Mouse (Mus musculus) forebrain, embryonic 16.5 days (tissue): Measurements from ENCODE around the gene Slc10a7. TPM values are rescaled to one million over a fixed set of nuclear protein-coding genes. Genes with fewer than 3 reads are reported as not detected.
"Not testable (repeated sequence)": the region's sequence is repeated elsewhere in the genome, so short reads cannot be mapped to it uniquely, and the experiment has no call there.

Source experiments
- ATAC-seq: fragments of 200-750 bp; cut with Nextera tagmentation; 2 replicates; pipeline ENCODE4 v1.8.0; 2017; ENCODE audit warnings: mild to moderate bottlenecking, moderate library complexity
- H3K27ac ChIP-seq: fragments of 300-500 bp; sonication (generic); 2 replicates; pipeline ENCODE4 v1.5.1; 2014; ENCODE audit warnings: low read length, control low read depth
- H3K27me3 ChIP-seq: fragments of 300-500 bp; sonication (generic); replicated peaks from 2 replicates; pipeline ENCODE4 v1.6.1; 2014; ENCODE audit warnings: low read length; ENCODE audit not compliant: control insufficient read depth, insufficient read depth
- H3K36me3 ChIP-seq: fragments of 300-500 bp; sonication (generic); 2 replicates; pipeline ENCODE4 v1.6.1; 2014; ENCODE audit not compliant: control insufficient read depth, insufficient read depth
- H3K4me1 ChIP-seq: fragments of 300-500 bp; sonication (generic); replicated peaks from 2 replicates; pipeline ENCODE4 v1.6.1; 2014; ENCODE audit warnings: low read length; ENCODE audit not compliant: control insufficient read depth, insufficient read depth
- H3K4me2 ChIP-seq: fragments of 300-500 bp; sonication (generic); 2 replicates; pipeline ENCODE4 v1.6.1; 2014; ENCODE audit warnings: mild to moderate bottlenecking, low read length, control low read depth
- H3K4me3 ChIP-seq: fragments of 300-500 bp; sonication (generic); replicated peaks from 2 replicates; pipeline ENCODE4 v1.5.1; 2014; ENCODE audit warnings: mild to moderate bottlenecking, low read length, control low read depth
- H3K9ac ChIP-seq: fragments of 300-500 bp; sonication (generic); replicated peaks from 2 replicates; pipeline ENCODE4 v1.6.1; 2014; ENCODE audit warnings: low read depth, low read length, control low read depth
- H3K9me3 ChIP-seq: fragments of 300-500 bp; sonication (generic); 2 replicates; pipeline ENCODE4 v1.6.1; 2016; ENCODE audit warnings: low read length; ENCODE audit not compliant: control insufficient read depth
- WGBS: fragments of 180-500 bp; shearing (Covaris S2); extraction: QIAGEN DNeasy Blood & Tissue Kit; methylation state at CpG from one replicate; pipeline ENCODE4 v1.1.7; 2014; 5-methylcytosine and 5-hydroxymethylcytosine counted together
- polyA plus RNA-seq: library from polyadenylated mRNA; unstranded; fragments of >200 nt; fragmentation: Nextera tagmentation; extraction: Ambion mirVana; gene quantifications from 2 replicates; pipeline ENCODE4 v1.2.1, GENCODE M21; 2015

Slc10a7 gene
- polyA plus RNA-seq, 1 experiment from 2014 or later, result 9.9 TPM

DNA sequence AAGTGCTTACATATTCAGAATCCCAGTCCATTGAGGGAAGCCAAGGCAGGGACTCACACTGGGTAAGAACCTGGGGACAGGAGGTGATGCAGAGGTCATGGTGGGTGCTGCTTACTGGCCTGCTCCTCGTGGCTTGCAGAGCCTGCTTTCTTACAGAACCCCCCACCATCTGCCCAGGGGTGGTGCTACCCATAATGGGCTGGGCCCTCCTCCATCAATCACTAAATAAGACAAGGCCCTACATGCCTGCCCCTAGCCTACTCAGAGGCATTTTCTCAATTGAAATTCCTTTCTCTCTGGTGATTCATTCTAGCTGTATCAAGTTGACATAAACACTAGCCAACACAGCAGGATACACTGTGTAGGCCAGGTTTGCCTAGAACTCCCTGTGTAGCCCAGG is 34.5 kb downstream of the Slc10a7 start:
- WGBS, result 57% methylated on average over 1 of the region's 1 CpGs
- no peaks in the 10 kb centered on the region for H3K27me3 ChIP-seq
- ATAC-seq, result no peak
- H3K4me3 ChIP-seq, result no peak overlapping the region
- no peak overlapping the region for H3K9ac ChIP-seq
- 0 out of 2 replicates have a peak, but pooled peaks cover 3% of the 10 kb centered on the region for H3K36me3 ChIP-seq
- H3K9me3 ChIP-seq, result no peaks in the 10 kb centered on the region
- no peaks in the 10 kb centered on the region for H3K4me1 ChIP-seq
- no peak overlapping the region for H3K4me2 ChIP-seq
- no peak overlapping the region for H3K27ac ChIP-seq

DNA sequence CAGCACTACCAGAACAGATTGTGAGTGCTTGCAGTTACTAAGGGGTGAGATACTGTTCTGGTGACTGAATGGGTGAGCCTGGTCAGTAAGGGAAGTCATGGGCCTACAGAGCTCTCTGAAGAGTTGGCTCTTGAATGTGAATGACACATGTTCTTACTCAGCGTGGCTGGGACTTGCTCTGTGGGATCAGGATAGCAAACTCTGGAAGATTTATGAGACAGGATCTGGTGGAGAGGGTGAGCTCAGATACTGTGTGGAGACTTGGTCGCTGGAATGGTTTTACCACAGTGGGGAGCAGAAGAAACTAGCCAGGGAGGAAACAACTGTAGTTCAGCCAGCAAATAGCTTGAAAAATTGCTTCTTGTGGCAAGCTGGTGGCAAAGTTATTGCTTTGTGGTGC is 35.4 kb downstream of the Slc10a7 start:
- H3K4me3 ChIP-seq, result no peak overlapping the region
- 84% methylated on average over 2 of the region's 2 CpGs for WGBS
- no peaks in the 10 kb centered on the region for H3K27me3 ChIP-seq
- no peaks in the 10 kb centered on the region for H3K4me1 ChIP-seq
- no peaks in the 10 kb centered on the region for H3K9me3 ChIP-seq
- 0 out of 2 replicates have a peak, but pooled peaks cover 3% of the 10 kb centered on the region for H3K36me3 ChIP-seq
- H3K9ac ChIP-seq, result no peak overlapping the region
- no peak overlapping the region for H3K4me2 ChIP-seq
- no peak for ATAC-seq
- H3K27ac ChIP-seq, result no peak overlapping the region

DNA sequence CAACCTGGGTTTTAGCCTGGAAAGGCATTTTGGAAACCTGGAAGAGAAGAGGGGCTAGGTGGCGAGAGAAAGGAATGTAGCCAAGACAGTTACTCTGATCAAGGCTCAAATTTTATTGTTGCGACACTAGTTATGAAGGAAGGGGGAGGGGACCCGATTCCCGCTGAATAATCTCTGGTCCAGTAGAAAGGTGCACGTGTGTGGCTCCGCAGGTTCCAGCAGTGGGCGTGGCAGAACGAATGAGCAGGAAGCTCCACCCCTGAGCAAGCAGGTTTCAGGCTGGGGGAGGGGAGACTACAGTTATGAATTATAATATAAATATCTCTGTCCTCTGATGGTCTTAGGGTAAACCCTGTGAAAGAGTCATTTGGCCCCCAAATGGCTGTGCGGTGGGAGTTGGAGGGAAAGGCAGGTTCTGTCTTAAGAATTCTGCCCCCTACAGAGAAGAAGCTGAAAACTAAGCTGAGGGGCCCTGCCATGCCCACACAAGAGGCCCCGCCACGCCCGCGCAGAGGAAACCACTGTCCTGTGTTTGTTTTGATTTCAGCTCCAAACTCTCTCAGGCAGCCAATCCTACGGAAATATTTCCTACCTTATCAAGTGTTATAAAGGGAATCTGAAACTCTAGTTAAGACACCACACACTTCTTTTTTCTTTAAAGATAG is 36.1 kb downstream of the Slc10a7 start:
- not testable (repeated sequence) for H3K4me1 ChIP-seq, ATAC-seq, H3K36me3 ChIP-seq, H3K4me2 ChIP-seq, H3K9ac ChIP-seq, H3K27ac ChIP-seq, H3K27me3 ChIP-seq, H3K4me3 ChIP-seq, H3K9me3 ChIP-seq
- WGBS, result 50% methylated on average over 7 of the region's 14 CpGs

DNA sequence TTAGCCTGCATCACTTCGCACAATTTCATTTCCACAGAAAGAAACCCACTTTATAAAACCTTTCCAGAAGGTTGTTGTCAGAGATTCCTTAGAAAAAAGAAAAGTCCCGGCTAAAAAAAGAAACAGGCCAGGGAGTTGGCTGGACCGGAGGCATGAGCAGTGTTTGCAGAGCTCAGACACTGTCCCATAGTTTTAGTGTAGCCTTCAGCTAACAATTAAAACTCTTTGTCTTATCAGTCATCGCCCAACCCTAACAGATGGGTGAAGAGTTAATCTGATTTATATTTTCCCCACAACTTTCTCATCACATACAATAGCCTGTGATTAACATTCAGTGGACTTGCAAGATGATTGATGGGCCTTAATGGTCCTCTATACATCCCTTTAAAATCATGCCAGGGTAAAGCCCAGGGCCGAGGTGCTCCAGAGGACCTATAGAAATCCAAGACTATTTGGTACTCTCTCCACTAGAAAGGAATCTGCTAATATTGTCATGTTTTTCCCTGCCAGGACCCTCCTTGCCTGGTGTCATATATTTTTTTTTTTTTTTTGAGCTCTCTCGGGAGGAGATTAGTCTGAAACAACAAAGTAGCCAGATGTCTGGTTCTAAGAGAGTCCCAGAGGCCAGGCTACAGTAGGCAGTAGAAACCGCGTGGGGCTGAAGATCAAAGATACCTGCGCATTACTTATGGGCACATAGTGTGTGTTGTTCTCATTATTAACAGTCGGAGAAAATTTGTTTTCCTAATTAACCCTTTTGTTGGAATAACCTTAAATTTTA is 41.0 kb downstream of the Slc10a7 start:
- WGBS, result 36% methylated on average over 10 of the region's 10 CpGs
- ATAC-seq, result no peak

DNA sequence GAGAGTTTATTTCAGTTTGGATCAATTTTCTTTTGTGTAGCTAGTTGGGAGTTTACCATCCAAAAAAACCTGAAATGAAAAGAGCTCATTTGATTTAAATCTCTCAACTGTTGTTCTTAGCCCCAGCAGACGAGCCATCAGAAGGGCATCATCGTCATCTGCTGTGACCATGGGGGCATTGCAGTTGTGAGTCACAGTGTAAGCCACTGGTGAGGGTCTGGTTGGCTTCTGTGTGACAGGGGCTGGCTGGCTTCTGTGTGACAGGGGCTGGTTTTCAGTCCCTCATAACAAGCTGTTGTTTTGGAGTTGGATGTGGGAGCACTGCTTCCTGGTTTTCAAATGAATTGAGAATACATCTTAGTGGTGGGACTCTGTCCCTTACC is 41.6 kb downstream of the Slc10a7 start:
- Histone ChIP-seq H3K9me3 (no peaks in the 10 kb centered on the region), H3K4me3 (no peak overlapping the region), H3K27me3 (no peaks in the 10 kb centered on the region), H3K27ac (no peak overlapping the region), H3K4me1 (peaks cover 10% of the 10 kb centered on the region), H3K9ac (no peak overlapping the region), H3K4me2 (no peak overlapping the region), H3K36me3 (no peaks in the 10 kb centered on the region)
- ATAC-seq, result no peak
- WGBS, result 34% methylated on average over 2 of the region's 2 CpGs

More for the DNA sequence above, 41.0 kb downstream of the Slc10a7 start:
- Histone ChIP-seq H3K27me3 (no peaks in the 10 kb centered on the region), H3K36me3 (no peaks in the 10 kb centered on the region), H3K4me3 (no peak overlapping the region), H3K9ac (no peak overlapping the region), H3K27ac (no peak overlapping the region), H3K4me1 (peaks cover 10% of the 10 kb centered on the region), H3K9me3 (no peaks in the 10 kb centered on the region), H3K4me2 (no peak overlapping the region)

DNA sequence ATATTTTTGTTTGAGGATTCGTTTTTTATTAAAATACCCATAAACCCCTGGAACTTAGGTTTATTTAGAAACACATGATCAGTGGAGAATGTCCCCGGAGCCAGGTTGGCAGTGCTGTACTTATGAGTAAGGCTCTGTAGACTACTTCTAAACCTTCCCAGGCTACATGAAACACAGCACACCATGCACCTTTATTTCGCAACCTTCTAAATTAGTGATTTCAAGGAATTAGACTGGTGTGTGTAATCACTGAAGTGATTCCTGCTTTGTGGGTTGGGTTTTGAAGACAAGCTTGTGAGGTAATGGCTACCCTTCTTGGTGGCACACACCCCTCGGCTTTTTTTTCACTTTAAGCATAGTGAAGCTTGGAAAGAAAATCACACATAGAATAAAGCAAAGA is 46.7 kb downstream of the Slc10a7 start:
- Histone ChIP-seq H3K4me3 (no peak overlapping the region), H3K27ac (no peak overlapping the region), H3K9me3 (no peaks in the 10 kb centered on the region), H3K9ac (no peak overlapping the region), H3K36me3 (no peaks in the 10 kb centered on the region), H3K4me1 (peaks cover 10% of the 10 kb centered on the region), H3K4me2 (no peak overlapping the region), H3K27me3 (no peaks in the 10 kb centered on the region)
- 84% methylated on average over 4 of the region's 4 CpGs for WGBS
- no peak for ATAC-seq

DNA sequence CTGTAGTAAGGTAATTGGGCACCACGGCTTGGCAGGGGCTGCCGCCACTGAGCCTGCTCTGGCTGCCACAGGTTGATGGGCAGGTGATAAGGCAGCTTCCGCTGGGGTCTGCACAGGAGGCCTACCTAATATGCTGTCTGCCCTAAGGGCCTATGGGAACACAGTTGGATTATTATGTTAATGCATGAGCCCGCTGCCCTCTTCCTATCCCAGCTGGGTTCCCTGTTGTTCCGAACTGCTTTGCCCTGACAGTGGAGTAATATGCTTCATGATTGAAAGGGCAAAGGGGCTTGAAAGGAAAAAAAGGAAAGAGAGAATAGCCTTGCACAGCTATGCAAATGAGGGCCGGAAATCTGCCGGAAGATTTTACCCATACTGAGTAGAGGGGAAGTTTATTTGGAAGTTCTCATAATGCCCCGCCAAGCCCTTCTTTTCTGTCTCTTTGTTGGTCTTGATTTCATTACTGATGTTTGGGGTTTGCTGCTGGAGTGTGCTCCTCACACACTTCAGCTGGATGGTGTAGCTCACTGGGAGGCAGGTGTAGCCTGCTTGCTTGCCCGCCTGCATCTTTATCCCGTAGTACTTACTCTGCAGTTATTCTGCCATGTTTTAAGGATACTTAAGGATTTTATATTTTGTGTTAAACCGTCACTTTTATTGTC is 47.8 kb downstream of the Slc10a7 start:
- WGBS, result 12% methylated on average over 11 of the region's 11 CpGs
- H3K4me2 ChIP-seq, result no peak overlapping the region
- peak; percentile 80 for ATAC-seq
- peaks cover 10% of the 10 kb centered on the region for H3K4me1 ChIP-seq
- H3K36me3 ChIP-seq, result no peaks in the 10 kb centered on the region
- H3K27ac ChIP-seq, result no peak overlapping the region
- no peaks in the 10 kb centered on the region for H3K27me3 ChIP-seq
- no peaks in the 10 kb centered on the region for H3K9me3 ChIP-seq
- no peak overlapping the region for H3K4me3 ChIP-seq
- no peak overlapping the region for H3K9ac ChIP-seq

DNA sequence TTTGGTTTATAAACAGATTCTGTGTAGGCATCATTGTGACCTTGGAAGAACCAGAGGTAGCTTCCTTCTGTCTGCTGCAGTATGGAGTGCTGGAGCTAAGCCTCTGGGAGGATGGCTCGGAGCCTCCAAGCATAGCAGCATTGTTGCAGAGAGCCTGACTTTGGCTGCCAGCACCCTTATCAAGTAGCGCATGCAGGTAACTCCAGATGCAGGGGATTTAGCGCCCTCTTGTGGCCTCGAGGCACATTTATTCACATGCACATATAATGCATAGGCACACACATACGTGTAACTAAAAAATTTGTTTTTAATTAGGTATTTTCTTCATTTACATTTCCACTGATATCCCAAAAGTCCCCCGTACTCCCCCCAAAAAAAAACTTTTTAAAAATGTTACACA is 52.5 kb downstream of the Slc10a7 start:
- Histone ChIP-seq H3K27ac (no peak overlapping the region), H3K4me2 (no peak overlapping the region), H3K4me1 (peaks cover 6% of the 10 kb centered on the region), H3K9ac (no peak overlapping the region), H3K27me3 (no peaks in the 10 kb centered on the region), H3K4me3 (no peak overlapping the region), H3K9me3 (no peaks in the 10 kb centered on the region), H3K36me3 (no peaks in the 10 kb centered on the region; the same call in 1 of the 2 replicates)
- ATAC-seq, result no peak
- WGBS, result 92% methylated on average over 6 of the region's 6 CpGs

DNA sequence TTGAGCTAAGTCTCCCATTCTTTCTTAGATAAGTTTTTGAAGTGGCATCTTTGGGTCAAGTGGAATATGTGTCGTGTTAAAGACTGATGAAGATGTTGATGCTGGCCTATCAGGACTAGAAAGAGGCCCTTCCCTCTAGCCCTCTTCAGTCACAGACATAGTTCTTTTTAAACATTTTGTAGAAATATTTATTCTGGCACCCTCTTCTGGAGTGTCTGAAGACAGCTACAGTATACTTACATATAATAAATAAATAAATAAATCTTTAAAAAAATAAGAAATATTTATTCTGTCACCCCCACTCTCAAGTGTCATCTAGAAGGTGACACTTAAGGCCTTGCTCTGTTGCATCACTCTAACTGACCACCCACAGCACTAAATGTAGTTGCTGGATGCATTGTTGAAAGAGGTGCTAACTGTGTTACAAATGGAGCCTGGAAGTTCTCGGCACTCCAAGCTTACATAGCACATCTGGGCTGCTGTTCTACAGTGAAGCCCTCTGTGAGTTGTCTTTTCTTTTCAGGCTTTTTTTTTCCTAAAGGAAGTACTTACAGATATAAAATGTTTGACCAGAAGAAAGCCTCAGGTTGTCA is 54.4 kb downstream of the Slc10a7 start:
- H3K27me3 ChIP-seq, result no peaks in the 10 kb centered on the region
- ATAC-seq, result no peak
- H3K9ac ChIP-seq, result no peak overlapping the region
- 87% methylated on average over 2 of the region's 2 CpGs for WGBS
- H3K4me3 ChIP-seq, result no peak overlapping the region
- no peak overlapping the region for H3K4me2 ChIP-seq
- no peaks in the 10 kb centered on the region for H3K9me3 ChIP-seq
- H3K36me3 ChIP-seq, result no peaks in the 10 kb centered on the region; the same call in 1 of the 2 replicates
- no peak overlapping the region for H3K27ac ChIP-seq
- no peaks in the 10 kb centered on the region for H3K4me1 ChIP-seq
